Mouse (Mus musculus): ENCODE results near the gene Mthfsd. TPM values are rescaled to one million over a fixed set of nuclear protein-coding genes. Genes with fewer than 3 reads are reported as not detected.

Mthfsd gene
- polyA plus RNA-seq, 1 experiment from 2014 or later, result 45.8 TPM

DNA sequence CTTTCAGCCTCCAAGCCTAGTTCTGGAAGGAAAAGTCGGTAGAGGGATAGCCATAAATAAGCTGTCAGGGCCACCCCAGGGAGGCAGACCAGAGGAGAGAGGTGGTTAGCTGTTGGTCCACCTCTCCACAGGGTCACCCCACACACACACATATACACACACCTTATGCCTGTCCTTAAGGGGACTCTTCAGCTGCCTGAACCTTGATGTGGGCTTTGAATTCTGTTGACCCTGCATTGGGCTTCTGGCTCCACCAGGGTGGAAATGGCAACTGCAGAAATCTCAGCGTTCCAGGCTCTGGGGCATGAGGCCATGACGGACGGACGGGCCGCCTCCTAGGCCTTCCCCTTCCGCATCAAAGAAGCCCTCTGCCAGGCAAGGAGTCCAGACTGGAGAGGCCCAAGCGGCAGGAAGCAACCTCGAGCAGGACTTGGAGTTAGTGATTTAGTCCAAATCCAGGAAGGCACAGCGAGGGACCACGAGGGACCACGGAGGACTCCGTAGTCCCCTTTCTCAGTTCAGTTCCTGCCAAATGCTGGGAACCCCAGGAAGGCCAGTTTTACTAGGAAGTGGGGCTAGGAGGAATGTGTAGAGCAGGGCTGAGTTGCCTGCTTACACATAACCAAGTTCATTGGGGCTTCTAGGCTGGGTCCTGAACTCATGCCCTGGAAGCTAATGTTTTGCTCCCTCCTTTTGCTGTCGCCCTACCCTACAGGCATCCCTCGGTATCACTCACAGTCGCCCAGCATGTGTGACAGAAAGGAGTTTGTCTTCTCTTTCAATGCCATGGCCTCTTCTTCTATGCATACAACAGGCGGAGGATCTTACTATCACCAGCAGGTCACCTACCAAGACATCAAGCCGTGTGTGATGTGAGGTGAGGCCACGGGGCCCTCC lies 21.9 kb downstream of the Mthfsd start:
- H3K4me3 ChIP-seq, result peak overlapping the region; percentile 4; the same call in 1 of the 2 replicates
- 30% methylated on average over 19 of the region's 19 CpGs for WGBS

DNA sequence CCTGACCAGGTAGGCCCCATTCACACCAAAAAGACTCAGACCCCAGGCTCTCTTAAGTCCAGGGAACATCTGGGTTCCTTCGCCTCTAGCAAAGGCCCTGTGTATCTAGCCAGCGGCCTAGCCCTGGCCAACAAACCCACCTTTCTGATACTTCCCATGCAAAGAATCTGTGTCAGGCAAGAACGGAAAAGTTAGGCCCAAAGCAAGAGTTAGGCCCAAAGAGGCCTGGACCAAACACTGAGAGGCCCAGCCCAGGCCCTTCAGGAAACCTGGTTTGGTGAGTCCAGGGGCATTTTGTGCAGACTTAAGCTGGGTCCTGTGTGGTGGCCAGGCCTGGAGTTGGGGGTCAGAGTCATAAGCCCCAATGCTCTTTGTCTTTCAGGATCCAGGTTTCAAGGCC lies 22.6 kb downstream of the Mthfsd start:
- no peak overlapping the region for H3K9ac ChIP-seq
- WGBS, result 67% methylated on average over 3 of the region's 3 CpGs
- peaks cover 97% of the 10 kb centered on the region for H3K27me3 ChIP-seq (replicated peaks)
- peaks cover 24% of the 10 kb centered on the region for H3K4me1 ChIP-seq (replicated peaks)
- no peaks in the 10 kb centered on the region for H3K9me3 ChIP-seq (replicated peaks)
- ATAC-seq (ENCODE audit: insufficient number of reproducible peaks, low FRiP score), result no peak
- H3K4me3 ChIP-seq, result no peak overlapping the region
- no peak overlapping the region for H3K4me2 ChIP-seq
- no peak overlapping the region for H3K27ac ChIP-seq (ENCODE audit: poor library complexity, severe bottlenecking)
- H3K36me3 ChIP-seq, result no peaks in the 10 kb centered on the region

More for the DNA sequence above, 21.9 kb downstream of the Mthfsd start:
- no peaks in the 10 kb centered on the region for H3K36me3 ChIP-seq
- peaks cover 22% of the 10 kb centered on the region for H3K4me1 ChIP-seq (replicated peaks)
- H3K27me3 ChIP-seq (replicated peaks), result peaks cover 97% of the 10 kb centered on the region
- no peak for ATAC-seq (ENCODE audit: insufficient number of reproducible peaks, low FRiP score)
- H3K4me2 ChIP-seq, result no peak overlapping the region
- no peaks in the 10 kb centered on the region for H3K9me3 ChIP-seq (replicated peaks)
- no peak overlapping the region for H3K27ac ChIP-seq (ENCODE audit: poor library complexity, severe bottlenecking)
- H3K9ac ChIP-seq, result no peak overlapping the region

DNA sequence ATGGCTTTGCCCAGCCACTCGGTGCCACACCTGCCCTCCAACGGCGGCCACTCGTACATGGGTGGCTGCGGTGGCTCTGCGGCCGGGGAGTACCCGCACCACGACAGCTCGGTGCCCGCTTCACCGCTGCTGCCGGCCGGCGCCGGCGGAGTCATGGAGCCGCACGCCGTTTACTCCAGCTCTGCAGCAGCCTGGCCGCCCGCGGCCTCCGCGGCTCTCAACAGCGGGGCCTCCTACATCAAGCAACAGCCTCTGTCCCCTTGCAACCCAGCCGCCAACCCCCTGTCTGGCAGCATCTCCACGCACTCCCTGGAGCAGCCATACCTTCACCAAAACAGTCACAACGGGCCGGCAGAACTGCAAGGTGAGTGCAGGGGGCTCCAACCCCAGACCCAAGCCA lies 23.2 kb downstream of the Mthfsd start:
- Histone ChIP-seq H3K27me3 (replicated peaks) (peaks cover 97% of the 10 kb centered on the region), H3K9ac (no peak overlapping the region), H3K4me3 (peak overlapping the region; percentile 62), H3K4me1 (replicated peaks) (peaks cover 25% of the 10 kb centered on the region), H3K36me3 (no peaks in the 10 kb centered on the region), H3K4me2 (peak overlapping the region; percentile 96), H3K27ac (ENCODE audit: poor library complexity, severe bottlenecking) (no peak overlapping the region), H3K9me3 (replicated peaks) (no peaks in the 10 kb centered on the region)
- no peak for ATAC-seq (ENCODE audit: insufficient number of reproducible peaks, low FRiP score)
- WGBS, result 3% methylated on average over 30 of the region's 30 CpGs

DNA sequence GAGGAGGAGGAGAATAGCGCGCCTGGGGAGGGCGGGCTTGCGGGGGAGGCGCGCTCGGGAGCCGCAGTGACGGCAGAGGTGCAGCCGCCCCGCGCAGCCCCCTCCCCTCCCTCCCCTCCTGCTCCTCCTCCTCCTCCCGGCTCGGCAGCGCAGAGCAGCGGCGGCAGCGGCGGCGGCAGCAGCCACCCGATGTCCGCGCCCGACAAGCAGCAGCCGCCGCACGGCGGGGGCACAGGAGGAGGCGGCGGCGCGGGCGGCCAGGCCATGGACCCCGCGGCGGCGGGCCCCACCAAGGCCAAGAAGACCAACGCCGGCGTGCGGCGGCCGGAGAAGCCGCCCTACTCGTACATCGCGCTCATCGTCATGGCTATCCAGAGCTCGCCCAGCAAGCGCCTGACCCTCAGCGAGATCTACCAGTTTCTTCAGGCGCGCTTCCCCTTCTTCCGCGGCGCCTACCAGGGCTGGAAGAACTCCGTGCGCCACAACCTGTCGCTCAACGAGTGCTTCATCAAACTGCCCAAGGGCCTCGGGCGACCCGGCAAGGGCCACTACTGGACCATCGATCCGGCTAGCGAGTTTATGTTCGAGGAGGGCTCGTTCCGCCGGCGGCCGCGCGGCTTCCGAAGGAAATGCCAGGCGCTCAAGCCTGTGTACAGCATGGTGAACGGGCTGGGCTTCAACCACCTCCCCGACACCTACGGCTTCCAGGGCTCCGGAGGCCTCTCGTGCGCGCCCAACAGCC lies 23.8 kb downstream of the Mthfsd start, which contains the start of gene Foxf1:
Foxf1 (plus strand) TSS at position 177 of the 742 bp plus-strand sequence.
- Histone ChIP-seq H3K27ac (ENCODE audit: poor library complexity, severe bottlenecking) (no peak within 1 kb of the TSS), H3K4me1 (replicated peaks) (peaks cover 25% of the 10 kb centered on the region), H3K27me3 (replicated peaks) (peaks cover 97% of the 10 kb centered on the region), H3K4me3 (peak within 1 kb of the TSS; percentile 62), H3K9ac (peak within 1 kb of the TSS; percentile 56), H3K36me3 (no peaks in the 10 kb centered on the region), H3K9me3 (replicated peaks) (no peaks in the 10 kb centered on the region), H3K4me2 (peak within 1 kb of the TSS; percentile 96)
- peak; percentile 50; the same call in 1 of the 2 replicates for ATAC-seq (ENCODE audit: insufficient number of reproducible peaks, low FRiP score)
- under 1% methylated on average over 59 of the region's 83 CpGs for WGBS

DNA sequence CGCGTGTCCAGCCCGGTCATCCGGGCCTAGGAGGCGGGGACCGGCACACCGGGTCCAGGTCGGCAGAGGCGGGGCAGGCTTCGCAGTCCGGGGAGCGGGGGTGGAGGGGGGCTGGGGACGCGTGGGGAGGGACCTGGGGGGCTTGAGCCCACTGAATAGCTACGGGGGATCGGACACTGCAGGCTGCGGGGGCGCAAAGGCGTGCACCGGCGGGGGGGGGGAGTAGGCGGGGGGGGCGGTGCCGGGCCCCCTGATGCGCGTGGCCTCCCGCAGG lies 24.3 kb downstream of the Mthfsd start:
- peaks cover 97% of the 10 kb centered on the region for H3K27me3 ChIP-seq (replicated peaks)
- peak overlapping the region; percentile 96 for H3K4me2 ChIP-seq
- peak overlapping the region; percentile 56 for H3K9ac ChIP-seq
- no peaks in the 10 kb centered on the region for H3K36me3 ChIP-seq
- 0% methylated on average over 17 of the region's 27 CpGs for WGBS
- ATAC-seq (ENCODE audit: insufficient number of reproducible peaks, low FRiP score), result no peak
- H3K27ac ChIP-seq (ENCODE audit: poor library complexity, severe bottlenecking), result no peak overlapping the region
- no peaks in the 10 kb centered on the region for H3K9me3 ChIP-seq (replicated peaks)
- H3K4me3 ChIP-seq, result peak overlapping the region; percentile 62
- peaks cover 25% of the 10 kb centered on the region for H3K4me1 ChIP-seq (replicated peaks)

DNA sequence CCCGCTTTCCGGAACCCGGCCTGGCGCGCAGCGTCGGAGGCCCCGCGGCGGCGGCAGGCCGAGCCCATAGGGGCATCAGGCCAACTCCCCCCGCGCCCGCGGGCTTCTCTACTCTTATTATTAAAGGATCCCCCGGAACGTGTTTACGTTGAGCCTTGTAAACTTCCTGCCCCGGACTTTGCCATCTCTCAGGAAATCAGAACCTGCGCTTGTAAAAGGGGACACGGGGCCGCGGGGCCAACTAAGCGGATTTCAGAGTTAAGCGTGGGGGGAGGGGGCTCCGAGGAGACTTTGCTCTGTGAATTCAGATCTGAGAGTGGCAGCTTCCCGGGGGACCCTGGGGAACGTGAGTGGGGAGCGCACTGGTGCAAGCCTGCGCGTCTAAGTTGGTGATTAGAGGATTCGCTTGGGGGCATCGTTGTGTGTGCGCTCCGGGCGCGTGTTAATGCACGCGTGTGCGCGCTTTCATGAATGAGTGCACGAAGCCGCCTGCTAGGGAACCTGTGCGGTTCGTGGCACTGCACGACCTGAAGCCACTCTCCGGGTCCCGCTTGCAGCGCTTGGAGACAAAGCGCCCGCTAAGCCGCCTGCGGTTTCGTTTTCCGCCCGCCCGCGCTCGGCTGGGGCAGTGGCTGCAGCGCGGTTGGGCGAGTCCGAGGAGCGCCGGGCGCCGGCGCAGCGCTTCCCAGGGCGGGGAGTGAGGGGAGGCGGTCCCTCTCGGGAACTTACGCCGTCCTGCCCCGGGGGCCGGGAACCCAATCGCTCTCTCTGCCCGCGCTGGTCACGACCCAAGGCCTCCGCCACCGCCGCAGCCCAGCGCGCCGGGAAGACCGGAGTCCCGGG lies 24.9 kb downstream of the Mthfsd start:
- Histone ChIP-seq H3K9me3 (replicated peaks) (no peaks in the 10 kb centered on the region), H3K27me3 (replicated peaks) (peaks cover 96% of the 10 kb centered on the region), H3K36me3 (no peaks in the 10 kb centered on the region), H3K4me2 (peak overlapping the region; percentile 96), H3K9ac (peak overlapping the region; percentile 56), H3K4me1 (replicated peaks) (peaks cover 25% of the 10 kb centered on the region), H3K4me3 (peak overlapping the region; percentile 62), H3K27ac (ENCODE audit: poor library complexity, severe bottlenecking) (no peak overlapping the region)
- WGBS, result under 1% methylated on average over 89 of the region's 89 CpGs
- ATAC-seq (ENCODE audit: insufficient number of reproducible peaks, low FRiP score), result peak; percentile 58

DNA sequence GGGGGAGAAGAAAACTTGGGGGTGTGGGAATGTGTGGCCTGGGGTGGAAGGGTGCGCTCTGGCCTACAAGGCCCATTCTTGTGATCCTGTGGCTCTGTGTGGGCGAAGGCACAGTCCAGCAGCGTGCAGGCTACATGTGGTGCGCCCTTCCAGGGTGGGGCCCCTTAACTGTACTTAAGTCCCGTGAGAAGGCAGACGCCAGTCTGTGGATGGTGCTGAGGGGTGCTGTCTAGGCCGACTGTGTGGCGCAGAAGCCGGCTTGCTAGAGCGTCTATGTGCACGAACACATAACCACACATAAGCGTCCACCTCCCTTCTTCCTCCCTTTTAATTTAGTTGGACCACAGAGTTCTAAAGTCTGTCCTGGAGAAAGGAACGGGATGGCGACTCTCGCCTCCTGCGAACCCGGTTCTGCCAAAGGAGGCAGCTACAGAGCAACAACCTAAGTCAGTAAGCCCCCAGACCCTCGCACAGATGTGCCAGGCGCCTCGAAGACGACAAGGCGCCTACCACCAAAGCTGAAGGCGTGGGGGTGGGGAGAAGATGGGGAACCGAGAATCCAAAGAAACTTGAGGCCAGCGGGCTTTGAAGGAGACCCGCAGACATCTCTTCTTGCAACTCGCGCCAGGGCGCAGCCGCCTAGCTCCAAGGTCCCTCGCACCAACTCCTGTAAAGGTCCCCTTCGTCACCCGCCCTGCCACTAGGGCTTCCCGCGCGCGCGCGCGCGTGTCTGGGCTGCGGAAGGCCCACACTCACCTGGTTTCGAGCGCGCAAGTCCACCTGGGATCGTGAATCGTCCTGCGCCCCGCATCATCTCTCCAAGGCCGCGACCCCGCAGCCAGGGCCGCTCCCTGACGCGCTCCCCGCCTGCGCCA lies 25.7 kb downstream of the Mthfsd start:
- Histone ChIP-seq H3K4me2 (peak overlapping the region; percentile 96), H3K27ac (ENCODE audit: poor library complexity, severe bottlenecking) (no peak overlapping the region)

DNA sequence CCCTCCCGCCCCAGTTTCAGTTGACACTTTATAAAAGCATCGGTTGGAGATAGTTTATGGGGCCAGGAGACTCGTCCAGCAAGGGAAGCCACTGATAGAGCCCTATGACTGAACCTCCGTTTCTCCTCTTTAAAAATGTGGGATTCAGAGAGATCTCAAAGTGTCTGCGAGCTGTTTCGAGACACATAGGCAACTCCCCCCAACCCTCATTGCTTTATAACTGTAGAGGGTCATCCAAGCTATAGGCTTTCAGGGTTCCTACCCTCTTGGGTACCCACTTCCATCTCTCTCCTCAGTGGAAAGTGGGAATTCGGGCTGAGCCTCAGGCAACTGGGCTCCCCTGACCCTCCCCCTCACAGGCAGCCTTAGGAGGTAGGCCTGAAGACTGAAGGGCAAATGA lies 26.8 kb downstream of the Mthfsd start:
- peaks cover 98% of the 10 kb centered on the region for H3K27me3 ChIP-seq (replicated peaks)
- no peak overlapping the region for H3K4me3 ChIP-seq
- 3% methylated on average over 7 of the region's 7 CpGs for WGBS
- H3K4me2 ChIP-seq, result no peak overlapping the region
- no peak for ATAC-seq (ENCODE audit: insufficient number of reproducible peaks, low FRiP score)
- H3K9me3 ChIP-seq (replicated peaks), result no peaks in the 10 kb centered on the region
- H3K36me3 ChIP-seq, result no peaks in the 10 kb centered on the region
- H3K4me1 ChIP-seq (replicated peaks), result peaks cover 25% of the 10 kb centered on the region
- H3K27ac ChIP-seq (ENCODE audit: poor library complexity, severe bottlenecking), result no peak overlapping the region
- H3K9ac ChIP-seq, result no peak overlapping the region

More for the DNA sequence above, 25.7 kb downstream of the Mthfsd start:
- Histone ChIP-seq H3K9me3 (replicated peaks) (no peaks in the 10 kb centered on the region), H3K9ac (0 out of 2 replicates have a peak overlapping the region, but pooled peaks have one; percentile 8), H3K36me3 (no peaks in the 10 kb centered on the region), H3K27me3 (replicated peaks) (peaks cover 98% of the 10 kb centered on the region), H3K4me3 (peak overlapping the region; percentile 62), H3K4me1 (replicated peaks) (peaks cover 25% of the 10 kb centered on the region)
- ATAC-seq (ENCODE audit: insufficient number of reproducible peaks, low FRiP score), result no peak
- WGBS, result 2% methylated on average over 57 of the region's 57 CpGs

DNA sequence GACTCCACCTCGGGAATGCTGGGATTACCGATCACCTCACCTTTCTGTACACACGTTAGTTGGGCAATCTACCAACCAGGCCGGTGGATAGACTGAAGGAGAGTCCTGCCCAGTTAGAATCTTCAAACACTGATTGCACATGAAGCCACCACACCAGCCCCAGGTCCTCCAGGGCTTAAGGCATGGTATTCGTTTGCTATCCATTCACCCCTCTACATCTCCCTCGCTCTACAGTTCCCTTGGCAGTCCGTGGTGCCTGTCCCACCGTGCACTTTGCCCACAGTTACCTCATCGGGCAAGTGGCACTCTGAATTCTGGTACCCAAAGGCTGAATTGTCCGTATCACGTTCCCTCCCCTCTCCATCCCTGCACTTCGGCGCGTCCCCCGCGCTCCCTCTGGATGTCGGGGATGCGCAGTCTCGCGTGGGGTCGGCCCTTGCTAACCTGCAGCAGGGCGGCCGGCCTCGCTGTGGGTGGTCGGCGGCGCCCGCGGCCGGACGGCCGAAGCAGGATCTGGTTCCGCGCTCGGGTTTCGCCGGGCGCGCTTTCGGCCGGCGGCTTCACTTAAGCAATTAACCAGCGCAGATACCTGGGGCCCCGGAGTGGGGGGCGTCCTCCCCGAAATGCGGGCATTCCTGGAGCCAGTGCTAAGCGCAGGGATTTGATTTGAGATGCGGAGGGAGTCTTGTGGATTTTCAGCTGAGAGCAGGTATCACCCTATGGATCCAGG lies 27.7 kb downstream of the Mthfsd start:
- H3K4me3 ChIP-seq, result peak overlapping the region; percentile 4; the same call in 1 of the 2 replicates
- no peaks in the 10 kb centered on the region for H3K9me3 ChIP-seq (replicated peaks)
- H3K9ac ChIP-seq, result no peak overlapping the region
- peaks cover 25% of the 10 kb centered on the region for H3K4me1 ChIP-seq (replicated peaks)
- no peaks in the 10 kb centered on the region for H3K36me3 ChIP-seq
- peaks cover 98% of the 10 kb centered on the region for H3K27me3 ChIP-seq (replicated peaks)
- no peak for ATAC-seq (ENCODE audit: insufficient number of reproducible peaks, low FRiP score)
- H3K4me2 ChIP-seq, result no peak overlapping the region; the same call in 1 of the 2 replicates
- WGBS, result under 1% methylated on average over 49 of the region's 49 CpGs
- no peak overlapping the region for H3K27ac ChIP-seq (ENCODE audit: poor library complexity, severe bottlenecking)
